Mouse (Mus musculus) embryonic fibroblast, embryonic 13.5 days (primary cell): ENCODE measurements at regions not wholly inside any gene's neighbourhood (a gene's known extent, or its start where the extent isn't known, plus 50 kb on each side); places are given as distances from the start of the nearest gene placed in this dataset.

Source experiments
- CTCF ChIP-seq: IDR thresholded peaks from 2 replicates; pipeline ENCODE4 v1.5.1; 2011; ENCODE audit warnings: mild to moderate bottlenecking, control low read depth, low read length, moderate library complexity, borderline replicate concordance; ENCODE audit not compliant: insufficient read depth
- POLR2A ChIP-seq: IDR thresholded peaks from 2 replicates; pipeline ENCODE4 v1.6.1; 2011; ENCODE audit warnings: low read depth, mild to moderate bottlenecking, control low read depth, low read length, moderate library complexity

GRCm38 (mm10) chr3:151222407-151222806 is 215.3 kb upstream of the Adgrl4 start:
- TF ChIP-seq CTCF: no peak
- no peak for TF ChIP-seq POLR2A
